Mouse (Mus musculus) cerebellum, adult 18-20 months (tissue): ENCODE data around the gene Kbtbd12.

ENCODE experiments used
- DNase-seq, 2 experiments: peaks; one replicate each; pipeline ENCODE4 v3.0.0; 2021

Gene Kbtbd12

DNA sequence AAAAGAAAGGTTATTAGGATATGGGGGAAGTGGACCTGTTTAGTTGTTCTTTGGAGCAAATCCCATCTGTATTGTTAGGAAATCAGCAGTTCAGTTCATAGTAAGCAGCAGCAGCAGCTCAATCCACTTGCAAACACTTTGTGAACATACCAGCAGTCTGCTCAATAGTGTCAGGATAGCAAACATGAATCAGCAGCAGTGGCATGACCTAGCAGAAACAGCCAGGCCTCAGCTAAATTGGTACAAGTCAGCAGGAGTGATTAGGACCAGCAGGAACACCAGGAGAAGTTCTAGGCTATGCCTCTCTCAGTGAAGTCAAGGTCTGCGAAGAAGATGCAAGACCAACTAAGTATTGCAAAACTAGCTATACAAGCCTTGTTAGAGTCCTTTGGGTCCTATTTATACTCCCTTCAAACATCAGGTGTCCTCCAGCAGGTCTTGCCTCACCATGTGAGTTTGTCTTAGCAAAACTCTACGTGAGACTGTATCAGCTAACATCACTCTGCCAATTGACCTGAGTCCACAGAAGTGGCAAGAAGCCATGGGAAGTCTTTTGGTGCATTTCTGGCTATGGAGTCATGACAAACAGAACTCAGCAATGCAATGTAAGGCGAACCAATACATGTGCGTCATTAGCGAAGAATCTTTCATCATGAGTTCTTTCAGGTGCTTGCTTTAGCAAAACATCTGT, at the start of gene Kbtbd12:
Gene Kbtbd12 (minus strand): TSS at position 340 of the 691 bp plus-strand sequence.
- DNase-seq = no peak

DNA sequence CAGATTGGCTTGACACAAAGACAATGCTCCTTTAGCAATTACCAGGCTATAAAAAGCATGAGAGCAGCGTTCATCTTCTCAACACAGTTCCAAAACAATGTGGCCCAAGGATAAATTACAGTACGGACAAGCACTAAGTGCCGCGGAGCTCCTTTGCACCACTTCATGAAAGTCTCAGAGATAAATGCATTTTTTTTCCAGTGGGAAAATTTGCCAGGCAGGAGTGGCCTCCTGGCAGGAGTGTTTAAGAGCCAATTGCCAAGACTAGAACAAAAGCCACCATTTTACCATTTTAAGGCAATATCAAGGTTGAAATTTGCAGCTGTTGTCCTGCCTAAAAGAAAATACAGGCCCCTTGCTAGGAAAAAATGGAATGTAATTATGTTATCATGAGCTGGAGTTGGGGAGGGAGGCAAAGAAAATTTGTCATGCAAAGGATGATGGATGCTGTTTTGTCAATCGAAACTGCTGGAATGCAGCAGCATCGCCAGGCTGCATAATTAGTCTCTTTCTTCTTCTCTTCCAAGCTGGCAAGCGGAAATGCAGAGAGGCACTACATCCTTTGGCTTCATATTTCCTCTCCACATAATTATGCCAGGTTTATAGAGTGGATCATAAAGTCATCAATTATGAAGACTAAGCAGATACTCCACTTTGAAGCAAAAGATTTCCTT, 45.8 kb upstream of the Kbtbd12 start:
- DNase-seq = no peak

DNA sequence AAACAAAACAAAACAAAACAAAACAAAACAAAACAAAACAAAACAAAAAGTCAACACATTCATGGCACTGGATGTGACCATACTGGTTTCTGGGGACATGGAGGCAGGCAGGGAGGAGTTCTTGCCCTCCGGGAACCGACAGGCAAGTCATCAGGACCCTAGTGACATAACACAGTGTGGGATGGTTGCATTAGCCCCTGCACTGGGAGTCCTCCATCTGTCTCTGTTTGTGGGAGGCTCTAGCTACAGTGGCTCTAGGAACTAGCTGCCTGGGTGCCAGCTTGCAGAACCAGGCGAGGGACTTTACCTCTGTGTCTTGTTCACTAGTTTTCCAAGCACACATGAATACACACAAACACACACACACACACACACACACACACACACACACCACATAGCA, 43.3 kb upstream of the Kbtbd12 start:
- DNase-seq = no peak

DNA sequence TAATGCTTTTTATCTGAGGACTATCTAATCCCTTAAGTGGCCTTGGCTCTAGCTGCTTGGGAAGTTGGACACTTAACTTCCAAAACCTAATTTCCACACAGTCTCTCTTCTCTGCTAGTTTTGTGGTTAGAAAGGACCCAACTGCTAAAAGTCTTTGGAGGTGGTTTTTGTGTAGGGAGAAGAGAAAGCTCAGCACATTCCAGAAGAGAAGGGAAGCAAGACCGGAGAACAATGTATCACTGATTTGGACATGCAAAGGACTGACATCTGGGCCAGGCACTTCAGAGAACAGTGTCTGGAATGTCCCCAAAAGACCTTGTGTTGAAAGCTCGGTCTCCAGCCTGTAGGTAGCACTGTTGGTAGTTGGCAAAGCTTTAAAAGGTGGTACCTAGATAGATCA, 40.0 kb upstream of the Kbtbd12 start:
- DNase-seq = no peak

DNA sequence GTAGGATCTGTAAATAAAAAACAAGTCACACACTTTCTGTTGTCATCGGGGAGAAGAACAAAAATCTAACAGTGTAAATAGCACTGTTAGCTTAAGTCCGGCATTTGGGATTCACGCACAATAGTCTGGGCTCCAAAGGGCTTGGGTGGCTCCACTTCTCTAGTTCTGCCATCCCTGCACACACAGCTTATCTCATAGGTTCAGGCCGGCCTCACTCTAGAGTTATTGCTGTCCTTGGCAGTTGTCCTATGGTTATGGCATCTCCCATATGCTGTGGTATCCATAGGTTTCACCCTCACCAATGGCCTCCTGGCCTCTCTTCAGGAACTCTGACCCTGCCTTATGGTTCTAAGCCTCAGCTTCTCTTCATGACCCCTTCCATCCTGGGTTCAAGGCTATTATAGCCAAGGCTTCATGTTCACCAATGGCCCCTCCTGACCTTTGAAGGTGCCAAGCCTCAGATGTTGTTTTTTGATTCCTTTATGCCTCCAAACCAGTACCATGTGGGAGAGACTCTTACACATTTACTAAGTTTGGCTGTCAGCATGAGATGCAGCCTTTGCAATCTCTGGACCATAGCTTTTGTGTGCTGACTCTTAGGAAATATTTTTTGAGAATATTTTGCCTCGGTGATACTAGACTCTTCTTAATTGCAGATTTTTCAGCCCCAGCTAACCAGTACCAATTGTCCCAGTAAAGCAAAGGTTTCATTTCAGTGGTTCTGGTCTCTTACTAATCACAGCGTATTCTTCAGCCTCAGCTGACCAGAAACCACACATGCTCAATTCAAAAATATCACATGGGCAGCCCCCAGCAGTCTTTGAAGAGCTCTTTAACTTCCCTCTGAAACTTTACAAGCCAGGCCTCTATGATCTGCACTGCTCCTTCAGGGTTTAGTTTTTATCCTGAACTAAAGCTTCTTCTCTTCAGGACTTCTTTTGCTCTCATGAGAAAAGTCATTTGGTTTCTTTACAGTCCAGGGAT, 39.3 kb upstream of the Kbtbd12 start:
- DNase-seq = no peak

DNA sequence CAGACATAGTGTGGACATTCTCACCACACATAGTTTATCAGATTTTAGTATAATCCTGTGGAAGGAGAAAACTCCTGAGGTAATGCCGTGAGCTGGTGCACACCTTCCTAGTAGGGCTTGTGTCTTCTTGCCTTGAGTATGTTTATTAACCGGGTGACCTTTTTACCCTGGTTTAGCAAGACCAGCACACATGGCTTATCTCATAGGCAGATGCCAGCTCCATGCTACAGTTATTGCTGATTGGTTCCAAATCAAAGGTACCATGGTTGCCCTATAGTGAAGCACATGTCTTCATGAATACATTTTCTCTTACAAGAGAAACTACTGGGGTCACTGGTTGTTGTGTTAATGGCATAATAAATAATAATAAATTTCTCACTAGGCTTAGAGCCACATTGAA, 38.1 kb upstream of the Kbtbd12 start:
- no peak for DNase-seq

DNA sequence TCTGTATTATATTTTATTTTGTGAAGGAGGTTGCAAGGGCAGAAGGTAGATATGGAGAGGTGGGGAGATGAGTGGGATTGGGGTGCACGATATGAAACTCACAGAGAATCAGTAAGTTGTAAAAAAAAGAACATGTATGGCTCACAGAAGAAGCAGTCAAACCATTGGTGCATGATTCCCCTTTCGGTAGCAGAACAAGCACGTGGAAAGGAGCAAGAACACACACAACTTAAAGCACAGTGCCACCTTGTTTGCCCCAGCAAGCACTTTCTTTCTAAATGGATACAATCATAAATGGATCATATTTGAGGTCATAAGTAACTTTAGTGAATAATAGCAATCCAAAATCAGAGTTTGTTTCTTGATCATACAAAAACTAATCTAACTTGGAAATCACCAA, 24.5 kb upstream of the Kbtbd12 start:
- DNase-seq = no peak

DNA sequence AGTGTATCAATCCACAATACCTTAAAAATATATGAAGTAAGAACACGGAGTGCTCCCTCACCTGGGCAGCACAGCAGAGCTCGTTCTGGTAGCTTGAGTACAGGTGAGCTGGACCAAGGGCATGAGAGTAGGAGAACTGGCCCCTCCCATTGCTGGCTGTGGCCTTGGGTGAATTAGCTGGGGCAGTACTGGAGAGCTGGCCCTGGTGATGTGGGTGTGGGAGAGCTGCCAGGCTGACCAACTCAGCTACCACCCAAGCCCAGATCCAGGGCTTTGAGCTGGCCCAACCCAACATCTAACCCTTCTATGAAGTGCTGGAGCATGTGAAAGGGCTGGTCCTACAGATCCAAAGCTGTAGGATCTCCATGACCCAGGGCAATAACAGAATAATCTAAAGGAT, 23.9 kb upstream of the Kbtbd12 start:
- DNase-seq = no peak

DNA sequence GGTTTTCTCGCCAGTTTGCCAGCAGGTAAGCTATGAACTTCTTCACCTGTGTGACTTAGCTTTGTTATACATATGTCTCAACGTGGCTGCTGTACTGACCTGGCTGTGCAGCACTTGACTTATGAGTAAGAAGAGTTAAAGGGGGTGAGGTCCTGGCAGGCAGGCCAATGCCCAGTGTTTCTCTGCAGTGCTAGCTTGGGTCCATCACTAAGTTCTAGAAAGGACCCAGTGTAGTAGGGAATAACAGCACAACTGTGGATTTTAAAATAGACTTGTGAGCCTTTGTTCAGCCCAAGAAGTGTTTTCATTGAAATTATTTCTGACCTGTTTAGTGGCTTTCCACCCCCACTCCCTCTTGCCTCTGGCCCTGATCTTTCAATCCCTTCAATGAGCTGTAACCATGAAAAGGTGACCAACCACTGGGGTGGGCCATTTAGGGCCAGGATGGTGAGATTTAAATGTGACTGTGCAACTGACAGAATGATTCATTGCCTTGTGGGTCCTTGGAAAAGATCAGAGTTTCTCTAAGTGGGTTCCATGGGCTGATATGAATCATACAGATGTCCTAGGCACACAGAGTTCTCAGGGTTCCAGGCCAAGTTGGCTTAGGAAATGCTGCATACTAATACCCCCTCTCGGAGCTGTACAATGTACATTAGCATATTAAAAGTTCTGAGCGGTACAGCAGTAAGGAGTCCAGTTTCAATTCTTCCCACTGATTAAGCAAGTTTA, 10.0 kb upstream of the Kbtbd12 start:
- DNase-seq = no peak

DNA sequence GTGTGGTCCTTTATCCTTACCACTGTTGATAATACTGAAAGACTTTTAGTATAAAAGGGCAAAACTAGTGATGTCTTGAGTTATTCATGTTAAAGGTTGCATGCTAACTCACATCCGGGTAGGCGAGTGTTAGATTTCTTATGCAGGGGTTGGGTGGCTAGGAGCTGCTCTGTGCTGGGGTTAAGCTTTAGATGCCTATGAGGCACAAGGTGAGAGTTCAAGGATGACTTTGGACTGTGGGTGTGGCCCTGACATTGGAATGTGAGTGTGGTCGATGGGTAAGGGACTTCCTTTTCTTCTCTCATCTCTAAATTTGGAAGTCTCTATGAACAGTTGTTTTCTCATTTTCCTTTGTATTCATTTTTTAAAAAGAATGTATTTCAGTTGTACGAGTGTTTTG, 7.0 kb upstream of the Kbtbd12 start:
- no peak for DNase-seq

DNA sequence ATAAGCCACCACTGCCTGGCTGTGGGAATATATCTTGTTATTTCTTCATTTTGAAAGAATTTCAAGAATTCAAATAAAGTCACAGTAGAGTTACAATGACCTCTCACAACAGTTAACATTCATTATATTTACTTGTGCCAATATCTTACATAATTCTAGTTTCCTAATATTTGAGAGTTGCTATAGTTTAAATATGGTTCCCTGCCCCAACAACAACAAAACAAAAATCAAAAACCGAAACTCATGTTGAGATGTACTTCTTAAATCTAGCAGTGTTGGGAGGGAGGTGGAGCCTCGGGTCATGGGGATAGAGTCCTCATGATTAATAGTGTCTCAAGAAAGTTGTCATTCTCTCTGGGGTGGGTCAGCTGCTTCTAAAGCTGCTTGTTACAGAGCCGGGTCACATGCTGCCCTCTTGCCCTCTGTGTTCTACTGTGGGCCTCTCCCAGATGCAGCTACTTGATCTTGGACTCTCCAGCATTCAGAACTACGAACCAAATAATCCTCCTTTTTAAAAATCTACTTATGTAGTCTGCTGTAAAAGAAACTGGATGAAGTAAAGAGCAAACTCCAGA, 3.7 kb upstream of the Kbtbd12 start:
- no peak for DNase-seq

DNA sequence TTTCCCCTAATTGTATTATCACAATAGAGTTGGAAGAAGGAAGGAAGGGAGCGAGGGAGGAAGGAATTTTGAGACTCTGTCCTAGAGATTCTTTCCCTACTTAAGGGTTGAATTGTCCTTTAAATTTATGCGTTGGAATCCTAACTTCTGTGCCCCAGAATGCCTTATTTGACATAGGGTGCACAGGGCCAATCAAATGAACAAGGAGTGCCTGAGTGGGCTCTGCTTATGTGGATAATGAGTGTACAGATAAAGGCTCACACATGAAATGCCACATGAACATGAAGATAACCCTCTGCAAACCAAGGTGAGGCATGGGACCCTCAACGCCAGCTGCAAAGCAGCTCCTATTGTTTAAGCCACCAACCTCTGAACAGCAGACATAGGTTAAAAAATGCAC, 2.6 kb upstream of the Kbtbd12 start:
- no peak for DNase-seq

DNA sequence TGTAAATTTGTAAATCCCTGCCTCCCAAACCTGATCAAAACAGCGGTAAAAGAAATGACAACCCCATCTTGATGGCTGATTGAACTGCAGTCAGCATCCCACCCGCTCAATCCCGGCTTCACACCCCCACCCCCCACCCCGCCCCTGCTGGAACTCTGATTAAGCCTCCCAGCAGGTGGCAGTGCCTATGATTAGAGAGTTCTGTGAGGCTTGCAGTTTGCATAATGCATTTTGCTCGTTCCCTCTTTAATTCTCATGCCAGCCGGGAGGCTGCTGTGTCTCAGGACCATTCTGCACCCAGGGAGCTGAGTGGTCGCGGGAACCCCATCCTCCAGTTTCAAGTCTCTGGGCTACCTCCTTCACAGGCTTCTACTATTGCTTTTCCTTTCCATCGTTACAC, 2.2 kb upstream of the Kbtbd12 start:
- no peak for DNase-seq

DNA sequence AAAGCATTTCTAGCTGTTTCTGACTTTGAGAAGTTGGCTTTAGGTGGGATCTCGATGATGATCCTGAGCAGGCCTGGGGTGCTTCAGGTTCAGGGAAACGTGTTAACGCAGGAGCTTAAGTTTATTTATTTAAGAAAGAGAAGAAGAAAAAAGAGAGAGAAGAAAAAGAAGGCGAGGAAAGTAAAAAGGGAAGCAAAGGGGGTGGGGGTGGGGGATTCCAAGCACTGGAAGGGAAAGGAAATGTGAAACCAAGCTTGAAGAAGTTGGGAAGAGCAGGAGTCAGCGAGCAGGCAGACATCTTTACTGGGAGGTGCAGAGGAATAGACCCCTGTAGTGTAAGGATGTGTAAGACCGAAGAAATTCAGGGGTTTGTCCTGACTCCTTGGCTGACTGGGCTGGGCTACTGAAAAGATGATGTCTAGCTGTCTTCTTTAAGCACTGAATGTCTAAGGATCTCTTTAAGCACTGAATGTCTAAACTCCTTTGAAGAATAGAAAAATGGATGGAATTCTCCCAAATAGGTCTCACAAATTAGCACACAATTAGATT, 1.7 kb upstream of the Kbtbd12 start:
- DNase-seq = no peak

DNA sequence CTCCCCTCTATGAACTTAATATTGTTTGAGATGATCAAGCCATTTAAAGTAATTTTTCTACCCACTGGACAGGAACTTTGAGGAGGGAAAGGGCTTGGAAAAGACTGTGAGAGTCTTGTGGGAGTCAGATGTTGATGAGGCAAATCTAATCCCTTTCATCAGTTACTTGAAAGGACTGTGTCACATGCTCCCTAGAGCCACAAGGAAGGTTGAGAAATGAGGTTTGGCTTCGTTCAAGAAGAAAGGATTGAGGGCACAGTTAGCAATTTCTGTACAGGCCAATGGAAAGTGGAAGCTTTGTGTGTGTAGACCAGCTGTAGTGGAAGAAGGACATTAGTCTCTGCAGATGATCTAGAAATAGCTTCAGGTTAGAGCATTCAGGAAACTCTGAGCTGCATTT, 1.2 kb upstream of the Kbtbd12 start:
- DNase-seq = no peak

DNA sequence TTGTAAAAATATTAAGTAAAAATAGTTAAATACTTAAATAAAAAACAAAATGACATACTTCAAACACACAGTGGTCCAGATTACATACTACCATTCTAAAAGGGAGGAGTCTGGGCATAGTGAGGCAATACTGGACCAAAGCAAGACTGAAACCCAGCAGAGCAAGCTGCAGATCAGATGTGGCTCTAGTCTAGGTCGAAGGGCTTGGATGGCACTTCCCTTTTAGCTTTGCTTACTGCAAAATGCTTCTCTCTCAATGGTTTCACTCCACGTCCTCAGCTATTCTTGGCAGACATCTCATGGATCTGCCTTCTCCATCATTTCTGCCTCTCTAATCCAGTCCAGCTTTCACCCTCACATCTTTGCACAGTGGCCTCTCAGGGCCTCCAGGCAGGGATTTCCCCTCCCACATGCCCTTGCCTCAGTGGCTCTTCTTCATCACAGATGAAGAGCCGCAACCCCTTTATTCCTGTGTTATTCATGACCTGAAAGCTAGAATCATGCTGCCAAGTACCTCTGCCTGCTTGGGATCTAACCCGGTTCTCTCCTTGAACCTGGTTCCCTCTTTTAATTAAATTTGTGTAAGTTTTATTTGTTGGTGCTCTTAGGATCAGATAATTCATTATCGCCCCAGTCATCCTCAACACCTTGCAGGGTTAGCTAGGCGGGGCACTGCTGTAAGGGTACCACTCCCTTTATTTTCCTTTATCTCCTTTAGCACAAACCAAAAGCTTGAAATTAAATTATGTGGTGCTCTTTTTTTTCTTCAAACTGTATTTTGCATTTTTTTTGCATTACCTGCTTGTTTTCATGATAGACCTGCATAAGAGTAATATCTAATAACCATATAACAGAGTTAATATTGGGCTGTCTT, 1.6 kb downstream of the Kbtbd12 start:
- DNase-seq = no peak

DNA sequence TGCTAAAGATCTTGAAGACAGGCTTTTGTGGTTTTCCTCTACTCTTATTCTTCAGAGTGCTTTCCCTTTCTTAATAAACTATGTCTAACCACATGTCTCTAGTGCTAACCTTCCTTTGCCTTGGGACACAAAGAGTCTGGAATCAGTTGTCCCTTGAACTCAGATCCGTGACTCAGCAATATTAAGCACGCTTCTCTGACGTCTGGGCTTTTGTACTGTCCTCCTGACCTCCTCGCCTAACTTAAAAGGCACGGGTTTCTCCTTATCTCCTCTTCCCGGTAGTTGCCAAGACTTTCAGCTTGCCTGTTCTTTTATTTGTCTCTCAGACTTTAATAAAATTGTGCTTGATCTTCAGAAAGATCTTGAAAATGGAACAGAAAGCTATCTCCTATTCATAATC, 6.5 kb downstream of the Kbtbd12 start:
- DNase-seq = no peak

DNA sequence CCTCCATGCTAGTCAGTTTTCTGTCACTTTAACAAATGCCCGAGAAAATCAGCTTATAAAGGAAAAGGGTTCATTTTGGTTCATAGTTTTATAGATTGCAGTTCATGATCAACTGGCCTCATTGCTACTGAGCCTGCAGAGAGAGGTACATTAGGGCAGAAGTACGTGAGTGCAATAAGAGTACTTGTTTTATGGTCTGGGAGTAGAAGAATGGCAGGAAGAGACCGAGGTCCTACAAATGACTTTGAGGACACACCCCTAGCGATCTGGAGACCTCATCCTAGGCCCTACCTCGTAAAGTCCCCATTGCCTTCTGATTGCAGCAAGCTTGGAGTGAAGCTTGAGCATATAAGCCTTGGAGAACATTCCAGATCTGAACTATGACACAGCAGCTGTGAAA, 7.2 kb downstream of the Kbtbd12 start:
- no peak for DNase-seq

DNA sequence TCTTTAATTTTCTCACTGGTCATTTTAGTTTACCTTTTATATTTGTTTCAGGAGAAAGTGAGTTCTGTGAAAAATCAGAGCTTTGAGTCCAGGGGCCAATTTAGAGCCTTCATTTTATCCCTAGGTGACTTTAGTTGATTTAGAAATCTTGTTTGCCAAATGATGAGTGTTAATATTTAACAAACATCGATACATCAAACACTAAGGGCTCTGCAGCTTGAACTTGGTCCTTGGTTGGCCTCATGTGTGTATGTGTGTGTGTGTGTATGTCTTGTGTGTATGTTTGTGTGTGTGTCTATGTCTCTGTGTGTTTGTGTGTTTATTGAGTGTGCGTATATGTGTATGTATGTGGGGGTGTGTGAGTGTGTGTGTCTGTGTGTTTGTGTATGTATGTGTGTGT, 7.9 kb downstream of the Kbtbd12 start:
- DNase-seq = no peak

DNA sequence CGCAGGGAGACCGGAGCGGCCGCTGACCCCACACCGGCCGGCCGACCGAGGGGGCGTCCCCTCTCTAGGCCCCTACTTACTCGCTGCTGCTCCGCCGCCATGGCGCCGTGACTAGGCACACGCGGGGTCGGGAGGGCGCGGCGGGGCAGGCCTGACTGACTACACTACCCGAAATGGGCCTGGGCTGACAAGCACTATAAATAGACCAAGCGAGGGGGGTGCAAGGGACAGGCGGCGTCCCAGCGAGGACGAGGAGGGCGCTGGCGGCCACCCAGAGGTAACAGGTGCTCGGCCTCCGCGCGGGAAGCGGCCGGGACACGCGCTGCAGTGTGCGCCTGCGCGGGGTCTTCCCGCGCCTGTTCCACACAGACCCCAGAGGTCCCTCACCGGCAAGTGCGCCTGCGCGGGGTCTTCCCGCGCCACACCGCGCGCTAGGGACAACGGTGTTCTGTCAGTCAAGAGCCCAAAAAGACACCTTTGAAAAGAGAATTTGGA, 10.4 kb downstream of the Kbtbd12 start:
- DNase-seq = peak; percentile 77 to 88

DNA sequence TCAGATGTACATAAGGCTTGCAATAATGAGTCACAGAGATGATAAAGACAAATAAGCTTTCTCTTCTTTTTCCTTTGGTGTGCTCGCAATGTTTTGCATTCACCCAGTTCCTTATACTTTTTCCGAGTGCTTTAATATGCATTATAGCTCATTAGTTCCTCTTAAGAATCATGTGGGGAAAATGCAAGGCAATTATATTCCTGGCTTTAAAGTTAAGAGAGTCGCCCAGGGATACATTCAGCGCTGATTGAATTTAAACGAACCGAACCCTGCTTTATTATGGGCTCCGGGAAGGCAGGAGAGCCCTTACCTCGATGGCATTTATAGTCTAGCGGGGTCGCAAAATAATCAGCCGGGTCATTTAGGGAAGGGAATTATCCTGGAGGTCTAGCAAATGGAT, 10.8 kb downstream of the Kbtbd12 start:
- DNase-seq = no peak
